Mouse (Mus musculus): ENCODE measurements around the gene Bbs12. TPM values are rescaled to one million over a fixed set of nuclear protein-coding genes. Genes with fewer than 3 reads are reported as not detected.

Bbs12 gene
- 0.03 and 0.23 TPM in 2 replicates for polyA plus RNA-seq (2012; rRNA removed)

GRCm38 (mm10) chr3:37312370-37312941 lies at the start of gene Bbs12, which contains the start of gene Cetn4:
Gene Bbs12 (plus strand): TSS chr3:37312554.
Gene Cetn4 (minus strand): TSS chr3:37312708.

DNA sequence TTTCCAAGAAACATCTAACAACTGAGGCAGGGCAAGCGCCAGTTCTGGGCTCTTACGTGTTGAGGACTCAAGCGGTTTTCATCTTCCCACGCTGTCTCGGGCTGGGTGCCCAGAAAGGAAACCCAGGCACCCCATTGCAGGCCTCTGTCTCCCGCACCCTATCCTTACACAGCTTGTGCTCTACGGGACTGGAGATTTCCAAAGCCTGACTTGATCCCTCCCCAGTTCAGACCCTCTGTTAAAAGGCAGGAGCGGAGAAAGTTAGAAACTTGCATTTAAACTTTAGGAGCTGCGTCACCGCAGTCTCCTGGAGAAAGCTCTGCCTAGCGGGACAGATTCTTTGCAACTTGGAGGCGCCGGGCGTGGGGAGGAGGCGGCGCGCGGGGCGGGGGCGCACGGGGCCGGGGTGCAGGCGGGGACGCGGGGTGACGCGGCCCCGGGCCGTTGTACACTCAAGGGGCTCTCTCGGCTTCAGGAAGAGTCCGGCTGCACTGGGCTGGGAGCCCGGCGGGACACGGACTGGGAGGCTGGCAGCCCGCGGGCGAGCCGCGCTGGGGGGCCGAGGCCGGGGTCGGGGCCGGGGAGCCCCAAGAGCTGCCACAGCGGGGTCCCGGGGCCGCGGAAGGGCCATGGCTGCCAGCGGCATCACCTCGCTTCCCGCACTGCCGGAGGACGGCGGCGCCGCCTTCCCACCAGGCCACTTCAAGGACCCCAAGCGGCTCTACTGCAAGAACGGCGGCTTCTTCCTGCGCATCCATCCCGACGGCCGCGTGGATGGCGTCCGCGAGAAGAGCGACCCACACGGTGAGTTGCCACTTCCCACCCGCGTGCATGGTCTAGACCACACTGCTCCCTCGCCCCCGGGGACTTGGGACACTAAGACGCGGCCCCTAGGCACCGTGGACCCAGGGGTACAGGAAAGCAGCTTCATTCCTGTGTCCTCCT lies 36.1 kb downstream of the Bbs12 start, which contains the start of gene Fgf2:
TSS of gene Fgf2 (plus strand) at position 126 of the 945 bp plus-strand sequence.

Other genes starting within 250 kb of the Bbs12 start
- not detected in 2 replicates for gene Adad1, start 249.0 kb upstream of the Bbs12 start, polyA plus RNA-seq (2012; rRNA removed)
- gene Il2, start 186.6 kb upstream of the Bbs12 start, polyA plus RNA-seq (2012; rRNA removed), result not detected in 2 replicates
- gene Il21, start 79.9 kb upstream of the Bbs12 start, polyA plus RNA-seq (2012; rRNA removed), result not detected in 2 replicates
- 0.04 TPM in 1 of 2 replicates, not detected in the other for gene Cetn4, start 154 bp downstream of the Bbs12 start, polyA plus RNA-seq (2012; rRNA removed)
- 0.38 and 0.71 TPM in 2 replicates for gene Fgf2, start 35.8 kb downstream of the Bbs12 start, polyA plus RNA-seq (2012; rRNA removed)
- gene Spata5, start 107.3 kb downstream of the Bbs12 start, polyA plus RNA-seq (2012; rRNA removed), result 0.19 and 0.59 TPM in 2 replicates
- 9.3 and 17.9 TPM in 2 replicates for gene Nudt6, start 107.7 kb downstream of the Bbs12 start, polyA plus RNA-seq (2012; rRNA removed)